Mouse (Mus musculus) lung, adult 2 months (tissue): ENCODE measurements around the gene Alkal2. TPM values are rescaled to one million over a fixed set of nuclear protein-coding genes. Genes with fewer than 3 reads are reported as not detected.

ENCODE experiments used
- DNase-seq: peaks from one replicate; pipeline ENCODE4 v3.0.0; 2022
- H3K4me1 ChIP-seq: fragments of 200-500 bp; 2 replicates; pipeline ENCODE4 v1.6.1; 2011; ENCODE audit warnings: low read length; ENCODE audit not compliant: control insufficient read depth, insufficient read depth
- H3K4me3 ChIP-seq: fragments of 200-500 bp; replicated peaks from 2 replicates; pipeline ENCODE3; 2011; ENCODE audit warnings: low read depth, mild to moderate bottlenecking, control low read depth, low read length; ENCODE audit errors: extremely low read depth
- CTCF ChIP-seq: fragments of 200-500 bp; IDR thresholded peaks from 2 replicates; pipeline ENCODE4 v1.5.1; 2011; ENCODE audit warnings: mild to moderate bottlenecking, low read length, control low read depth; ENCODE audit not compliant: insufficient read depth
- POLR2A ChIP-seq: fragments of 200-500 bp; IDR thresholded peaks from 2 replicates; pipeline ENCODE4 v1.6.1; 2011; ENCODE audit warnings: low read depth, mild to moderate bottlenecking, control low read depth, low read length, borderline replicate concordance; ENCODE audit errors: extremely low read depth
- WGBS: fragments of 180-500 bp; shearing (Covaris S2); methylation state at CpG from one replicate; pipeline ENCODE4 v1.1.7; 2018; 5-methylcytosine and 5-hydroxymethylcytosine counted together
- polyA plus RNA-seq: library from polyadenylated mRNA; depleted of rRNA; stranded (reverse); fragments of >200 nt; gene quantifications from 2 replicates; pipeline ENCODE4 v1.2.3, GENCODE M21; 2012; rRNA removed

Gene Alkal2
- polyA plus RNA-seq, 1 experiment = 0.14 TPM

- under 1% methylated on average over 52 of the region's 52 CpGs for WGBS
- Histone ChIP-seq H3K4me1 (peaks cover 5% of the 10 kb centered on the region), H3K4me3 (peak within 1 kb of the TSS; percentile 87)
- TF ChIP-seq POLR2A = peak; percentile 64; the same call in 1 of the 2 replicates
- no peak for TF ChIP-seq CTCF
- peak; percentile 97 for DNase-seq
Measured at GRCm38 (mm10) chr12:30911261-30912047, 27.3 kb downstream of the Alkal2 start, which contains the start of the genes Acp1 and Sh3yl1. Acp1 (minus strand) TSS chr12:30911589. Sh3yl1 (plus strand) TSS chr12:30911668.

- TF ChIP-seq POLR2A = peak; percentile 43; the same call in 1 of the 2 replicates
- no peak for TF ChIP-seq CTCF
- Histone ChIP-seq H3K4me1 (peaks cover 5% of the 10 kb centered on the region), H3K4me3 (peak overlapping the region; percentile 87)
- WGBS = under 1% methylated on average over 19 of the region's 19 CpGs
- DNase-seq = peak; percentile 72
Measured at GRCm38 (mm10) chr12:30912048-30912381, 27.9 kb downstream of the Alkal2 start.

GRCm38 (mm10) chr12:30912840-30913239, 28.7 kb downstream of the Alkal2 start:
- H3K4me1 ChIP-seq = peaks cover 5% of the 10 kb centered on the region
- no peak for DNase-seq
- H3K4me3 ChIP-seq = no peak overlapping the region

GRCm38 (mm10) chr12:30922401-30922800, 38.3 kb downstream of the Alkal2 start:
- DNase-seq = no peak
- TF ChIP-seq CTCF (no peak), POLR2A (no peak)
- WGBS = 78% methylated on average over 3 of the region's 3 CpGs

More at GRCm38 (mm10) chr12:30912840-30913239, 28.7 kb downstream of the Alkal2 start:
- 48% methylated on average over 3 of the region's 3 CpGs for WGBS
- TF ChIP-seq CTCF = no peak
- no peak for TF ChIP-seq POLR2A

GRCm38 (mm10) chr12:30928182-30928581, 44.1 kb downstream of the Alkal2 start:
- TF ChIP-seq POLR2A (no peak), CTCF (no peak)
- Histone ChIP-seq H3K4me3 (no peak overlapping the region), H3K4me1 (no peaks in the 10 kb centered on the region)
- 85% methylated on average over 6 of the region's 6 CpGs for WGBS
- DNase-seq = no peak

More at GRCm38 (mm10) chr12:30922401-30922800, 38.3 kb downstream of the Alkal2 start:
- Histone ChIP-seq H3K4me1 (no peaks in the 10 kb centered on the region), H3K4me3 (no peak overlapping the region)

- Histone ChIP-seq H3K4me1 (no peaks in the 10 kb centered on the region), H3K4me3 (no peak overlapping the region)
- WGBS = 96% methylated on average over 2 of the region's 2 CpGs
- no peak for TF ChIP-seq POLR2A
- TF ChIP-seq CTCF = no peak
- no peak for DNase-seq
Measured at GRCm38 (mm10) chr12:30933299-30933698, 49.2 kb downstream of the Alkal2 start.

GRCm38 (mm10) chr12:30936899-30937298, 52.8 kb downstream of the Alkal2 start:
- no peaks in the 10 kb centered on the region for H3K4me1 ChIP-seq
- WGBS = 75% methylated on average over 2 of the region's 2 CpGs
- no peak for TF ChIP-seq POLR2A
- no peak for TF ChIP-seq CTCF
- no peak overlapping the region for H3K4me3 ChIP-seq
- no peak for DNase-seq

Other genes with a start within 250 kb of the Alkal2 start
- 5.0 and 12.1 TPM in 2 replicates for gene Acp1, start 27.3 kb downstream of the Alkal2 start, polyA plus RNA-seq
- 1.4 and 2.6 TPM in 2 replicates for gene Sh3yl1, start 27.3 kb downstream of the Alkal2 start, polyA plus RNA-seq
- gene Fam110c, start 189.5 kb downstream of the Alkal2 start, polyA plus RNA-seq = 1.8 and 2.1 TPM in 2 replicates